Mouse (Mus musculus): ENCODE measurements around the gene Diablo.
"Not testable (repeated sequence)": the region's sequence is repeated elsewhere in the genome, so short reads cannot be mapped to it uniquely, and the experiment has no call there.

Gene Diablo

DNA sequence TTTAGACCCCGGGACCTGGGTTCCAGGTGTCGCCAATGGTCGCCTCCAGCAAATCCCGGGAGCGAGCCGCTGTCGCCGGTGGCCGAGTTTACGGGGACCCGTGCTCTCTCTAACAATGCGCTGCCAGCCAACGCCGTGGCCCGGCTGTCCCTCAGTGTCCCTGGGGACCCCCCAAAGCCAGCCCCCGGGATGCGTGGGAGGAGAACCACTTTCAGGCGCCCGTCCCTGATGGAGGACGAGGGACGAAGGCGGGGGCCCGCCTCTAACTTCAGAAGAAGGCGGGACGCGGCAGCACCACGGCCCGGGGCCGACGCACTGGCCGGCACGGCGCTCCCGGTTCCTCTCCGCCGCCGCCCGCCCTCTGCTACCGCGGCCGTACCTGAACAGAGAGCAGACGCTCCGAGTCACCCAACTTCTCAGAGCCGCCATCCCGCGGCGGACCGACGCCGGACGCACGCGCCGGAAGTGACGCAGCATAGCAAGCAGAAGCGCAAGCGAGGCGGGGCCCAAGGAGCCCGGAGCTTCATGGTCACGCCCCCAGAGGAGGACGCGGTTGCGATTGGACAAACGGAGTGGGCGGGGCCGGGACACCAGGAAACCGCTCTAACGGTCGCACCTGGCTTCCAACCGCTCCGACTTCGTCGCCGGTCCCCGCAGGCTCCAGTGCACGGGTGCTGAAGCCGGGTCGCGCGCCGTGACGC, at the start of gene Diablo:
TSS of gene Diablo (minus strand) at position 485 of the 701 bp plus-strand sequence.
- DNase-seq (ENCODE audit: low read depth, low spot score), result peak; percentile 98

DNA sequence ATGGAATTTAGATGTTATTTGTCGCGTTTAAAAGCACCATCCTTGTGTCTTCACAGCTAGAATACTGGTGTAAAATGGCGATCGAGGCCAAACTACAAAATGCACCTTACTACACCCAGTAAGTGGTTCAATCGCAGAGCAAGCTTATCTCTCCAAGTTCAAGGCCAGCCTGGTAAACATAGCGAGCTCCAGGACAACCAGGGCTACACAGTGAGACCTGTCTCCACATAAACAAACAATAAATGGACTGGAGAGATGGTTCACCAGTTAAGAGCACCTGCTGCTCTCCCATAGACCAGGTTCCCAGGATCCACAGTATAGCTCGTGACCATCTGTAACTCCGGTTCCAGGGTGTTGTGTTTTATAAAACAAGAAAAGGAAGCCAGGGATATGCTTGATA, 49.4 kb upstream of the Diablo start:
- DNase-seq (ENCODE audit: low read depth, low spot score), result no peak

DNA sequence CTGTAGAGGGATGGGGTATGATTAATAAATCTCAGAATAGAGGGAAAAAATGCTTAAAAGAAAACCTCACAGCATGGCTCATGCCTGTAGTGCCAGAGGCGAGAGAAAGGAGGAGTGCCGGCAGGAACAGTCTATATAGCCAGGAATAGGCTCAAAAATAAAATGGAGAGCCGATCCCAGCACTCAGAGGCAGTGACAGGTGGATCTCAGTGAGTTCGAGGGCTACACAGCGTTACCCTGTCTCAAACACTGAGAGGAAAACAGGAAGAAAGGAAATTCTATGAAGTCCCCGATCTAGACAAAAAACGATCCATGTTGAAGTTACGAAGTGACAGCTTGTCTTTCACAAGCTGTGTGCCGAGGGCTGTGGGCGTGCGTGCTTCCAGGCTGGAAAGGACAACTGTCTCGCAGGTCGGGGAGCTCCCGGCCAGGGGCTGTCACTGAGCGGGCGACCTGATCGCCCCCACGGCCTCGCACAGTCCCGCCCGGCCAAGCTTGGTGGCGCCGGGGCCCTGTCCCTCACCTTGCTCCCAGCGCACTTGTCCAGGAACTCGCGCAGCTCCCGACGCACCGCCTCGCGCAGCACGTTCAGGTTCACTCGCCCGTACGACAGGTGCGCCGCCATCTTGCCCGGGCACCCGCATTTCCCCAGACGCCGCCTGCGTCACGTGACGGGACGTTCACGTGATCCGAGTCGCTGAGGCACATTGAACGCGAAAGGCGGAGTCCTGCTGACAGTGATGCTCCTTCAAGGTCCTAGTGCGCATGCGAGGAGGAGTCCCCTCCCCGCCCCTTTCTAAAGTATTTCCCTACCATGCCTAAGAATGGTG, 48.6 kb upstream of the Diablo start, which contains the start of gene Vps33a:
TSS of gene Vps33a (minus strand) at position 682 of the 830 bp plus-strand sequence.
- peak; percentile 99 for DNase-seq (ENCODE audit: low read depth, low spot score)

DNA sequence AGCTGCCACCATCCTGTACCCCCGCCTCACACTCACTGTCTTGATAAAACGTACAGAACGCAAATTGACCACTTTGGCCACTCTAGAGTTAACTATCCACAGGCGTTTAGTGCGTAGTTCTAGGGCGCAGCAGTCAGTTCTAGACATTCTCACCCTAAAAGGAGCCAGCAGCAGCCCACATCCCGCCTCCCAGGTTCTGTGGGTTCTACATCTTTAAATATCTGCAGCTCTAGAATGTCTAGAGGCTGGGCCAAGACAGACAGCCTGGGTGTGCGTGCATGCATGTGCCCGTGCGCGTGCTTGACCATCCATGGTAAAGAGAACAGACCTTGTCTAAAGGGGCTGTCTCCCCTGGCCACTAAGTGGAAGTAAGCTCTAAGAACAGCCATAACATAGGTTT, 37.2 kb upstream of the Diablo start:
- no peak for DNase-seq (ENCODE audit: low read depth, low spot score)

DNA sequence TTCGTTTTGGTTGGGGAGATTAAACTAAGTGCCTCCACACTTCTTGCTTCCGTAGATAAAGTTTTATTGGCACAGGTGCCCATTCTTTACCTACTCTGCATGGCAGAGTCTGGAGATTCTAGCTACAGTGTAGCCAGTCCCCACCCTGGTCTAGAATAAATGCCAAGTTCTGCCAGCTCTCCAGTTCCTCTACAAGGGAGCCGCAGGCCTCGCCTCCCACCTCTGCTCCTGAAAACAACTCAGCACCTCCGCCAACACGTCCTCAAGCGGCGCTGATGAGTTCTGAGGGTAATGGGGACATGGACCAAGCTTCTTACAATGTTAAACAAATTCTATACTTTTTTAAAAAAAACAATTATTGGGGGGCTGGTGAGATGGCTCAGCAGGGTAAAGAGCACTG, 35.6 kb upstream of the Diablo start:
- DNase-seq (ENCODE audit: low read depth, low spot score), result no peak

DNA sequence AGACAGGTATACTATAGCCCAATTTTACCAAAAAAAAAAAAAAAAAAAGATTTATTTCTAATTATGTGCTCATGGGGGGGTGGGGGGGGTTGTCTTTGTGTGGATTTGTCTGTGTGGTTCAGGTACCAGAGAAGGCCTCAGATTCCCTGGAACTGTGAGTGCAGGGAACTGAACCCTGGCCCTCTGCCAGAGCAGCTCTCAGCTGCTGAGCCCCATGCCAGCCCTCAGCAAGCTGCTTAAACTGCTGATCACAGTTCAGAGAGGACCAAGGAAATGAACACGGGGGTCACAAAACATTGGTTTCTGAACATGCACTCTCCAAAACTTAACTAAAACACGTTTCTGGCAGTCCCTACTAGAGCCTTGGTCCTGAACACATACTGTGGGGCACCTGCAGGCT, 32.5 kb upstream of the Diablo start:
- no peak for DNase-seq (ENCODE audit: low read depth, low spot score)

DNA sequence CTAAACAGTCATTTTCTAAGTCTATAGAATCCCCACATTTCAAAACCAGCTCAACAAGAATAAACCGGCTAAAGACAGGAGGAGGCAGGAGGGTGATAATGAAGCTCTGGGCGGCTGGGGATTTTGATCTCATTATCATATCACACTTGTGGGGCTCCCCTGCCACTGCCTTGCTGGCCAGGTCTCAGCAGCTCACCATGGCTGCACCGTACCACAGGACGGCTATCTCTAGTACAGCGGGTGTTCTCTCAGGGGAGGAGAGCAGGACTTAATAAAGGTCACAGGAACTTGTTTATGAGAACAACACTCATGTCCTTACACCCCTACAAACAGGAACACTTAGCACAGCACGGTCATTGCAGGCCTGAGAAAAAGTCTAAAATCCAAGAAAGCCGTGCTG, 31.7 kb upstream of the Diablo start:
- DNase-seq (ENCODE audit: low read depth, low spot score), result no peak

- no peak for DNase-seq (ENCODE audit: low read depth, low spot score)
Measured at GRCm38 (mm10) chr5:123533801-123534200, 9.8 kb upstream of the Diablo start.

GRCm38 (mm10) chr5:123530056-123530455, 6.1 kb upstream of the Diablo start:
- no peak for DNase-seq (ENCODE audit: low read depth, low spot score)

DNA sequence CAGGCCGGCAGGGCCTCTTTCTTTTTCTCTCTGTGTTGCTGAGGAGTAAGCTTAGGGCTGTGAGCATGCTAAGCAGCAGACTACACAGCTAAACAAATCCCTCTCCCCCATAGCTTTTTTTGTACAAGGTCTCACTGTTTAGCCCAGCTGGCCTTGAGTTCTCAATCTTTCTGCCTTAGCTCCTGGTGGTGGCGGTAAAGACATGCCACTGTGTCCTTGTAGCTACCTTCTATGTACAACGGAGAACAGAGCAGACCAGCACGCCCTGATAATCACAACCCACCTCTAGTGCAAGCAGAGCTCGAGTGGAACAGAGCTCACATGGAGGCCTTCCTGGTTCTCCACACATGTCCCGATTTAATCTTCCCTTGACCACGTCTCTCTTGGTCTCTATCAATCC, 4.7 kb upstream of the Diablo start:
- DNase-seq (ENCODE audit: low read depth, low spot score), result no peak

DNA sequence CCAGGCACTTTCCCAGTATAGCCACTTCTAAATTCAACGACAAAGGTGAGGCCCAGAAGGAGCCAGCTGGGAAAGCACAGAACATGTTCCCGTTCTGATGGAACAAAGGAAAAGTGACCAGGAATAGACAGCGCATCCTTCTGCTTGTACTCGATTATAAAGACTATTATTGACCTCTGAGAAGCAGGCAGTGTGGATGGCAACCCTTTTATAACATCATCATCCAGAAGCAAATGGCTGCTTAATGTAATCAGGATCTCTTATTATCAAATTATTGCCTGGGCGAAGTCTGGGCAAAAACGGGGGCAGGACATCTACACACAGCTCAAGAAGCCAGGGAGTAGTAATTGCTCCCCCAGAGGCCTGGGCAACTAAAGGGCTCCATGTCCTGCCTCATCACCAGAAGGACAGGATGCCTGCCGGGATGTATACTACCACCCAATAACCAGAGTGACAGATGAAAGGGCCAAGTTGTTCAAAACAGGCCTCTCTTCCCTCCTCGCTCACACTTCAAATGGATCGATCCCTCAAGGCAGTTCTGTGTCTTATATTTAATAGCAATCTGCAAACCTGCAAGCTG, 2.0 kb upstream of the Diablo start:
- no peak for DNase-seq (ENCODE audit: low read depth, low spot score)

GRCm38 (mm10) chr5:123525281-123525680, 1.3 kb upstream of the Diablo start, which contains the start of gene Gm49027:
Gene Gm49027 (minus strand): TSS chr5:123525488.
- DNase-seq (ENCODE audit: low read depth, low spot score), result peak; percentile 34

DNA sequence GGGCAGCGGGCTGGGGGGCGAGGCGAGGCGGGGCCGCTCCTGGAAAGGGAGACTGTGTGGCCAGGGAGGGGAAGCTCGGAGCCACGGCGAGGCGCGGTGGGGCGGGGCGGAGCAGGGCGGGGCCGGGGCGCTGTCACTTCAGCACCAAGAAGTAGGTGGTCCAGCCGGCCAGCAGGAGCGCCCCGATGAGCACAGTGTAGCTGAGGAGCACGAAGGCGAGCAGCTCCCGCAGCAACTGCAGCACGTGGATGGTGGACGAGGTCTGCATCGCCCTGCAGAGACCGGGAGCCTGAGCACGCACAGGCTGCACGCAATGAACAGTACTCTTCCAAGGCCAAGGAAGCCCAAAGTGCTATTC, 396 bp upstream of the Diablo start:
- no peak for DNase-seq (ENCODE audit: low read depth, low spot score)

DNA sequence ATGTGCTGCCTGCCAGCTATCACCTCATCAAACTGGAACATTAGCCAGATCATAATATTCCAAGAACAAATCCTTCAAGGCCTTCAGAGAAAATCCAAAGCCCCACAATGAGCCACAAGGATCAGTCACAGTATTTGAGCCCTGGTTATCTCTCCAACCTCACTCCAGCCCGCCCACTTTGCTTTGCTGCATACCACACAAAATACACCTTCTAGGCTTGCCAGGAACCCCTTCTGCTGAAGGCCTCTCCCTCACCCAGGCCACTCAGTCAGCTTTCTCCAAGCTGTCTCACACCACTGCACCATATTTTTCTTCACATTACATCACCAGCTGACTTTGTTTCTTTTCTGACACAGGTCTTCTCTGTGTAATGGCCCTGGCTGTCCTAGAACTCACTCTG, 1.8 kb downstream of the Diablo start:
- DNase-seq (ENCODE audit: low read depth, low spot score), result no peak

DNA sequence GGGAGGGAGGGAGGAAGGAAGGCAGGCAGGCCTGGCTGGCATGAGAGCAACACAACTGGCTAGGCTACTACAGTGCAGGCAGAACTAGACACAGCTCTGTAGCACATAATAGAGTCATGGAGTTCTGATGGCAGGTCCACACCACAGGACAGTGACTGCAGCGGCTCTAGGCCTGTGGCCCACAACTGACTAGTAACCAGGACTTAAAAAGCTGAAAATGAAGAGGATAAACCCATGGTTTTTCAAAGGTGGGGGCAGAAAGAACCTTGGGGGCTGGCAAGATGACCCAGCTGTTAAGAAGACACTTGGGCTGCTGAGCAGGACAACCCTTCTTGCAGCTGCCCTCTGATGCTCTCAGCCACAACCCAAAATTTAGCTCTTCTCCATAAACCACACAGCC, 2.4 kb downstream of the Diablo start:
- DNase-seq (ENCODE audit: low read depth, low spot score), result no peak

- no peak for DNase-seq (ENCODE audit: low read depth, low spot score)
Measured at GRCm38 (mm10) chr5:123520666-123521065, 3.3 kb downstream of the Diablo start.

DNA sequence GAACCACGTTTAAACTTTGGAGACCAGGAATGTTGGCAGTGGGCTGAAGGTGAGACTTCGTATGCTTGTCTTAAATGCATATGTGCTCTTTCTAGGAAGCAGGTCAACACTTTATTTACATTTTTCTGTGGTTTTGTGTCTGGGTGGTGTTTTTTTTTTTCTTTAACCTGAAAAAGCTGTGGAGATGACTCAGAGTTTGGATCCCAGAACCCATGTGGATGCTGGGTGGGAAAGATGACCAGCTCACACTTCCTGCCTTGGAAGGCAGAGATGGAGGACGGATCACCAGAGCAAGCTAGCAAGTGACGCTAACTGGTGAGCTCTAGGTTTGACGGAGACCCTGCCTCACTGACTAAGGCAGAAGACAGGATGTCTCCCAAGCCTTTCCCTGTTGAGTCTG, 9.1 kb downstream of the Diablo start:
- no peak for DNase-seq (ENCODE audit: low read depth, low spot score)

GRCm38 (mm10) chr5:123512102-123512501, 11.9 kb downstream of the Diablo start:
- DNase-seq (ENCODE audit: low read depth, low spot score), result peak; percentile 62

- DNase-seq (ENCODE audit: low read depth, low spot score), result not testable (repeated sequence)
Measured at GRCm38 (mm10) chr5:123511426-123511825, 12.6 kb downstream of the Diablo start.

DNA sequence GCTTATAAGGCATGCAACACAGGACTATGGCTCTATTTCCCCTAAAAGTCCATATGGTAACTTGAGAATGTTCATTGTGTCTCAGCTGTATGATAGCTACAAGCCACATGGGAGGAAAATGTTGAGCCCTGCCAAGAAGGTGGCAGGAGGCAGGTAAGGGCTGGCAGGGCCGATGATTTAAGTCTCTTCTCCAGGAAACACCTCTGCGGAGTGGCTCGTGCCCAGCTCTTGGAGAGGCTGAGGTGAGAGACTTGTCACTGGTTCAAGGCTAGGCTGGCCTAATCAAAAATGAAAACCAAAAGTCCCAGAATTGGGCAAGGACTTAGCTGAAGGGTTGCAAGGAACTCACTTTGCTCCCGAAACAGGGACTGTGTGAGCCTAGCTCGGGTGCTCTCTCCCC, 13.8 kb downstream of the Diablo start, which contains the start of gene B3gnt4:
TSS of gene B3gnt4 (plus strand) at position 301 of the 400 bp plus-strand sequence.
- DNase-seq (ENCODE audit: low read depth, low spot score), result no peak

- DNase-seq (ENCODE audit: low read depth, low spot score), result no peak
Measured at GRCm38 (mm10) chr5:123508921-123509320, 15.1 kb downstream of the Diablo start.

DNA sequence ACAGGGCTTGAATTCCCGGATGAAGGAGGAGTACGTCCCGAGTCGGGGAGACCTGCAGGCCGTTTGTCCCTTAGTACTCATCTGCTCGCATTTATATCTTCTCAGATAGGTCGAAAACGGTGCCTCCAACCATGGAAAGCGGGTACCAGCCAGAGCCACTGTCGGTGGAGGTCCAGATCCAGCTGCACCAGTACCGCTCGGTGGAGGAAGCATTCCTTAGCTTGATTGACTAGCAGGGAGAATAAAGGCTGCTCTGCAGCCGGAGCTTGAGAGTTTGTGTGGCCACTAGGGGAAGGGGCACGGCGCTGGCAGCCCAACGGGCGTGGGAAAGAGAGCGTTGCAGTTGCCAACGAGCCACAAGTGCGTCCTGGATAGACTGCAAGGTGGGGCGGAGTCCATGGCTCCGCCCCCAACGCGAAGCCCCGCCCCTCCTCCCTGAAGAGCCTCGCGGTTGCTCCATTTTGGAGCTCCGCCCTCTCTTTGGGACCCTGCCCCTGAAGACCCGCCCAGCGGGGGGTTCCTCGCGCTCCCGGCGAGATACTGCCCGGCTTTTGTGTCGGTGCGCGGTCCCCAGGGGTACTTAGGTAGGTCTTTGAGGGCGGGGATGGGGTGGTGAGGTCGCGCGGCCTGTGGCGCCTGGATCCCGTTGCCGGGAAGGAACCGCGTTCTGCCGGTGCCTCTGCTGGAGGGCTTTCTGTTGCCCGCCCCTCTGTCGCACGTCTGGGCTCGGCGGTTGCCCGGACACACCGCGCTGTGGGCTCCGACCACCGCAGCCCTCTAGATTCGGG, 15.8 kb downstream of the Diablo start:
- peak; percentile 94 for DNase-seq (ENCODE audit: low read depth, low spot score)
